Mouse (Mus musculus) myocyte (in vitro differentiated cells): ENCODE results near the gene Gm498. TPM values are rescaled to one million over a fixed set of nuclear protein-coding genes. Genes with fewer than 3 reads are reported as not detected.

Experiments used
- H3K27me3 ChIP-seq: one replicate; pipeline ENCODE4 v1.6.1; 2011; ENCODE audit not compliant: control insufficient read depth, insufficient read depth, insufficient read length
- H3K36me3 ChIP-seq: one replicate; pipeline ENCODE4 v1.6.1; 2011; ENCODE audit not compliant: control insufficient read depth, insufficient read depth
- H3K4me2 ChIP-seq: one replicate; pipeline ENCODE4 v1.6.1; 2011; ENCODE audit warnings: low read depth, control low read depth
- H3K4me3 ChIP-seq: one replicate; pipeline ENCODE4 v1.5.1; 2011; ENCODE audit warnings: mild to moderate bottlenecking, control low read depth, moderate library complexity
- H3K79me2 ChIP-seq: one replicate; pipeline ENCODE4 v1.6.1; 2011; ENCODE audit not compliant: control insufficient read depth, insufficient read depth
- H3ac ChIP-seq: one replicate; pipeline ENCODE4 v1.6.1; 2011; ENCODE audit not compliant: control insufficient read depth, insufficient read length
- CEBPB ChIP-seq: IDR thresholded peaks from 2 replicates; pipeline ENCODE4 v1.6.1; 2011; ENCODE audit warnings: mild to moderate bottlenecking, moderate library complexity; ENCODE audit not compliant: poor library complexity, insufficient read depth, severe bottlenecking
- E2F4 ChIP-seq: IDR thresholded peaks from one replicate; pipeline ENCODE4 v1.6.1; 2011; ENCODE audit warnings: mild to moderate bottlenecking, control low read depth, moderate library complexity; ENCODE audit not compliant: insufficient read depth
- MAX ChIP-seq: IDR thresholded peaks from one replicate; pipeline ENCODE4 v1.6.1; 2011; ENCODE audit warnings: low read depth, mild to moderate bottlenecking, control low read depth
- MYOD1 ChIP-seq, 3 experiments: IDR thresholded peaks; one replicate each; pipeline ENCODE4 v1.6.1; 2011; ENCODE audit warnings: control low read depth in 2 of 3, low read depth in 2 of 3, mild to moderate bottlenecking in 2 of 3, moderate library complexity in 1 of 3; ENCODE audit not compliant: insufficient read length in 2 of 3, control insufficient read depth in 1 of 3
- MYOG ChIP-seq, 3 experiments: IDR thresholded peaks; one replicate each; pipeline ENCODE4 v1.6.1; 2011; ENCODE audit warnings: control low read depth in 2 of 3, low read depth in 2 of 3, mild to moderate bottlenecking in 2 of 3; ENCODE audit not compliant: insufficient read length in 2 of 3, control insufficient read depth in 1 of 3, insufficient read depth in 1 of 3
- POLR2A ChIP-seq: IDR thresholded peaks from one replicate; pipeline ENCODE4 v1.6.1; 2011; ENCODE audit warnings: low read depth, mild to moderate bottlenecking, control low read depth, moderate library complexity; ENCODE audit not compliant: insufficient read length
- POLR2AphosphoS2 ChIP-seq: IDR thresholded peaks from one replicate; pipeline ENCODE4 v1.6.1; 2011; ENCODE audit warnings: low read depth, control low read depth; ENCODE audit not compliant: insufficient read length
- REST ChIP-seq: IDR thresholded peaks from one replicate; pipeline ENCODE4 v1.6.1; 2011; ENCODE audit warnings: mild to moderate bottlenecking, control low read depth, moderate library complexity; ENCODE audit not compliant: insufficient read depth, insufficient read length
- SRF ChIP-seq: IDR thresholded peaks from one replicate; pipeline ENCODE4 v1.6.1; 2011; ENCODE audit warnings: low read depth; ENCODE audit not compliant: control insufficient read depth, insufficient read length
- TCF12 ChIP-seq: IDR thresholded peaks from one replicate; pipeline ENCODE4 v1.6.1; 2011; ENCODE audit warnings: mild to moderate bottlenecking, control low read depth; ENCODE audit not compliant: poor library complexity, insufficient read depth, severe bottlenecking
- TCF3 ChIP-seq: IDR thresholded peaks from one replicate; pipeline ENCODE4 v1.6.1; 2011; ENCODE audit warnings: low read depth, control low read depth; ENCODE audit not compliant: insufficient read length
- USF1 ChIP-seq: IDR thresholded peaks from one replicate; pipeline ENCODE4 v1.6.1; 2011; ENCODE audit warnings: low read depth, mild to moderate bottlenecking, control low read depth, moderate library complexity
- polyA plus RNA-seq: library from polyadenylated mRNA; unstranded; fragments of >200 nt; fragmentation: generic; extraction: Trizol; gene quantifications from one replicate; pipeline ENCODE4 v1.2.1, GENCODE M21; 2012; ENCODE audit warnings: missing spikeins

Gene Gm498
- polyA plus RNA-seq, 1 experiment = not detected

- Histone ChIP-seq H3K79me2 (peaks cover 23% of the 10 kb centered on the region), H3K4me3 (no peak overlapping the region), H3K27me3 (no peaks in the 10 kb centered on the region), H3ac (no peak overlapping the region), H3K4me2 (no peak overlapping the region), H3K36me3 (no peaks in the 10 kb centered on the region)
- TF ChIP-seq TCF12 = no peak
Observed at GRCm38 (mm10) chr7:143826985-143827384, 39.7 kb upstream of the Gm498 start.

- peak overlapping the region; percentile 28 for H3ac ChIP-seq
Observed at GRCm38 (mm10) chr7:143829504-143830331, 36.9 kb upstream of the Gm498 start.

DNA sequence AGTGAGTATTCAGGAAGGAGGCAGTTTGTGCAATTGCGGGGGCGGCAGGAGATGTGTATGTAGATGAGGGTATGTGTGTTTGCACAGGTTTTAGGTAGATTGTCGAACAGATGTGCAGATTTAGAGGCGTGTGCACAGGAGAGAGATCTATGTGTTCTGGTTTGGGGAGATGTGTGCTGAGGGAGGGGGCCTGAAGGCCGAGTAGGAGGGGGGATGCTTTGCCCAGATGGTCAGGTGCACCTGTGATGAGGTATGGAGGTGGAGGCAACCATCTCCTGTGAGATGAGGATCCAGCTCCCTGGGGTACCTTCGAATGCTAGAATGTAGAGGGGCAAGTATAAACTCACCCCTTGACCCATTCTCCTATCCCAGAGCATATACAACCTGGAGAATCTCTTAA is 36.2 kb upstream of the Gm498 start:
- Histone ChIP-seq H3ac (peak overlapping the region; percentile 28), H3K36me3 (no peaks in the 10 kb centered on the region), H3K4me2 (peak overlapping the region; percentile 94), H3K79me2 (peaks cover 52% of the 10 kb centered on the region), H3K4me3 (peak overlapping the region; percentile 70), H3K27me3 (no peaks in the 10 kb centered on the region)
- TF ChIP-seq SRF = no peak
- TF ChIP-seq USF1 = no peak
- TF ChIP-seq TCF3 = no peak
- TF ChIP-seq MAX = no peak
- TF ChIP-seq TCF12 = no peak
- TF ChIP-seq E2F4 = no peak
- TF ChIP-seq POLR2A = no peak
- no peak for TF ChIP-seq MYOD1 (IDR thresholded peaks at IDR 0.05; ENCODE audit: control insufficient read depth in 1 of 3, insufficient read length in 2 of 3, low read depth in 2 of 3)
- no peak for TF ChIP-seq CEBPB
- TF ChIP-seq POLR2AphosphoS2 = no peak
- TF ChIP-seq MYOG (IDR thresholded peaks at IDR 0.05; ENCODE audit: control insufficient read depth in 1 of 3, insufficient read depth in 1 of 3, insufficient read length in 2 of 3, low read depth in 2 of 3) = no peak
- no peak for TF ChIP-seq REST

More at GRCm38 (mm10) chr7:143829504-143830331, 36.9 kb upstream of the Gm498 start:
- Histone ChIP-seq H3K79me2 (peaks cover 46% of the 10 kb centered on the region), H3K27me3 (no peaks in the 10 kb centered on the region), H3K4me3 (peak overlapping the region; percentile 70), H3K4me2 (peak overlapping the region; percentile 98), H3K36me3 (no peaks in the 10 kb centered on the region)
- TF ChIP-seq TCF12 = no peak
- TF ChIP-seq POLR2A = peak; percentile 81
- no peak for TF ChIP-seq CEBPB
- peak; percentile 71 for TF ChIP-seq POLR2AphosphoS2
- TF ChIP-seq USF1 = peak; percentile 40
- TF ChIP-seq SRF = no peak
- peak in 1 of 3 experiments; percentile 8 for TF ChIP-seq MYOG (IDR thresholded peaks at IDR 0.05; ENCODE audit: control insufficient read depth in 1 of 3, insufficient read depth in 1 of 3, insufficient read length in 2 of 3, low read depth in 2 of 3)
- TF ChIP-seq MYOD1 (IDR thresholded peaks at IDR 0.05; ENCODE audit: control insufficient read depth in 1 of 3, insufficient read length in 2 of 3, low read depth in 2 of 3) = peak in 1 of 3 experiments; percentile 16

GRCm38 (mm10) chr7:143832196-143832595 is 34.4 kb upstream of the Gm498 start:
- H3K4me3 ChIP-seq = peak overlapping the region; percentile 70
- H3K36me3 ChIP-seq = peaks cover 14% of the 10 kb centered on the region
- H3K4me2 ChIP-seq = peak overlapping the region; percentile 94
- H3K79me2 ChIP-seq = peaks cover 62% of the 10 kb centered on the region
- H3ac ChIP-seq = no peak overlapping the region
- no peaks in the 10 kb centered on the region for H3K27me3 ChIP-seq
- TF ChIP-seq USF1 (peak; percentile 43), POLR2A (peak; percentile 27), MAX (no peak), MYOG (IDR thresholded peaks at IDR 0.05; ENCODE audit: control insufficient read depth in 1 of 3, insufficient read depth in 1 of 3, insufficient read length in 2 of 3, low read depth in 2 of 3) (no peak), TCF3 (no peak), REST (no peak)

GRCm38 (mm10) chr7:143832611-143833010 is 34.0 kb upstream of the Gm498 start:
- TF ChIP-seq USF1 (no peak), MYOG (IDR thresholded peaks at IDR 0.05; ENCODE audit: control insufficient read depth in 1 of 3, insufficient read depth in 1 of 3, insufficient read length in 2 of 3, low read depth in 2 of 3) (peak in 1 of 3 experiments; percentile 72), MYOD1 (IDR thresholded peaks at IDR 0.05; ENCODE audit: control insufficient read depth in 1 of 3, insufficient read length in 2 of 3, low read depth in 2 of 3) (peak in 2 of 3 experiments; percentile 15 to 86)
- H3K36me3 ChIP-seq = peaks cover 18% of the 10 kb centered on the region
- peak overlapping the region; percentile 70 for H3K4me3 ChIP-seq
- H3K27me3 ChIP-seq = no peaks in the 10 kb centered on the region
- peaks cover 66% of the 10 kb centered on the region for H3K79me2 ChIP-seq
- no peak overlapping the region for H3ac ChIP-seq
- peak overlapping the region; percentile 94 for H3K4me2 ChIP-seq
